Mouse (Mus musculus) embryo, embryonic 10 days (tissue): ENCODE results near the gene Adgrv1.
A peak's percentile ranks its signal among the peaks of the same experiment; 100 is the strongest.

Source experiments
- DNase-seq: peaks from one replicate; pipeline ENCODE4 v3.0.0-alpha.2; 2015; ENCODE audit warnings: low spot score

The Adgrv1 gene

DNA sequence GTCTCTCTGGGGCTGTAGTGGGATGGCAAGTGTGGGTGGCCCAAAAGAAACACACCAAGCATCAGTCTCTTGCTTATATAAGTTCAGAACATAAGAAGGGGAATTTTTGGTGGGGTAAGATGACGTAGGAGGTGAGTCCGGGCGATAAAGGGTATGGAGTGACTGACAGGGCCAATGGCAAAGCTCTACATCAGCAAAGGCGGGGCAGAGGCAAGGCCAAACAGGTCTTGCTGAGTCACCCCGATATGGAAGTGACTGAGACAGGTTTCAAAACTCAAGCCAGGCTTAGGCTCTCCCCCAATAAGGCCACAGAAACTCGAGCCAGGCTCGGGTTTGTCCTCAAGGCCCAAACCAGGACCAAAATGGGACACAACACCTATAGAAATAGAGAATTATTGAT, 394.1 kb downstream of the Adgrv1 start:
- DNase-seq, result no peak

- DNase-seq, result no peak
Observed at GRCm38 (mm10) chr13:81237947-81238346, 395.0 kb downstream of the Adgrv1 start.

DNA sequence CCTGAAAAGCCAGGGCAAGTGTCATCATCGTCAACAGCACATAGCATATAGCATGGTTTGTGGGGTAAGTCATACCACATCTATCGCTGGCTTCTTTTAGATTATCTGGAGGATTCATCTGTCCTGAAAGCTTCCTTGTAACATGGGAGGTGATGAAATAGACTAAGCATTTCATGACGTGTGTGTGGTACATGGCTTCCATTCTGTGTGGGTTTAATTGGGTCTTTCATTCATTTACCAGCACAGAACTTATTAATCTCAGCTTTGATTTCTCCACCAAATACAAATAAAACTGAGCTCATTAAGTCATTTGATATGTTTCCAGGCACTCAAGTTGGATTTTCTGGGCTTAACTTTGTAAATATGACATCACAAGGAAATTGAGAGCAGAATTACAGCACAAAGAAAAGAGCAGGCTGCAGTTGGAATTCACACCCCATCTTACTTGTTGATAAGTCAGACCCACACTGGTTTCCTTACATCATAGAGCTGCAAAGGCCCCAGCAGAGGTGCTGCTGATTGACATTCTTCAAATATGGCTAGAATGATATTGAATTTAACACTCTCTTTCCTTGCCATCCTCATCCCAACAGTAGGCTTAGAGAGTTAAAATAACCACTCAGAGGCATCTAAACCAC, 396.1 kb downstream of the Adgrv1 start:
- no peak for DNase-seq

- DNase-seq, result no peak
Observed at GRCm38 (mm10) chr13:81234031-81234430, 398.9 kb downstream of the Adgrv1 start.

DNA sequence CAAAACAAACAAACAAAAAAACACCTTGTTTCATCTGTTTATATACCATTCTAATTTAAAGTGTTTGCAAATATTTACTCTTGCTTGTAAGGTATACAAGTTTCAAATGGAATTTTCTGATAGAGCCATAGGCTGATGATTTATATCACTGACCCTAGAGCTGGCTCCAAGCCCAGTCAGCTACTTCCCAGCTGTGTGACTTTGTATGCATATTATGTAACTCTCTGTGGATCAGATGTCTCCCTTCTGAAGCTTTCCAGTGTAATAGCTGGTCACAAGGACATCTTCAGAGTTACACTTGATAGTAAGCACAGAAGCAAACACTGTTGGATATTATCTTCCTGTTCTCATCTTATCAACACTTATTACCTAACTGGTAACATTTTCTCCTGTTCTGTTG, 400.1 kb downstream of the Adgrv1 start:
- no peak for DNase-seq

GRCm38 (mm10) chr13:81230161-81230560, 402.8 kb downstream of the Adgrv1 start:
- DNase-seq, result no peak

DNA sequence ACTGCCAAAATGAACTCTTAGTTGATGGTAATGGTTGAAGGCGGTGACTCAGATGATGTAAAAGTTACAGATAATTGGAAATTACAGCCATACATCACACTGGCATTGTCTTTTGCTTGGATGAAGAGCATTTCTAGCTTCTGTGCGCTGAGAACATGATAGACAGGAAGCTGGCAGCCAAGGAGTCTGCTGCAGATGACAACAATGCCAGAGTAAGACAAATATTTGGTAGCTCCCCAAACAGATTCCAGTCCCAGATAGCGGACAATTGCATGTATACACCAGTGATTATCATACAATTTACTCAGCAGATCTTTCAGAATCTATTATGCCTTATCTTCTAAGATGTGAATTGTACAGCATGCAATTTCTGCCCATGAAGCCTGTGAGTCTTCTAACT, 409.2 kb downstream of the Adgrv1 start:
- DNase-seq, result no peak

DNA sequence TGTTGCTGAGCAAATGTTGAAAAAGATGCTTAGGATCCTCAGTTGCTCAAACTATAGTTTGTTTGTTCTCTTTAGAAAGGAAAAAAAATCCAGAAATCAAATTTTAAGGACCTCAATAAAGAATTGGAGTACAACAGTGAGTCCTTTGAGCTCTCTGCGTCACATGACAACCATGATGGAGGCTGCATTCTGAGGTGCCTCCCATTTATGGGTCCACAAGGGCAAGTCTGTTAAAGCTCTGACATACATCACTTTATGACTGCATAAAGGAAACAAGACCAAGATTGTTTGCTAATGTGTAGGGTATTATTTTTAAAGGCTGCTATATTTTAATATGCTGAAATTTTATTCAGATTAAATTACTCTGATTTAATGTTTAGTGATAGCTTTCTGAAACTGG, 410.6 kb downstream of the Adgrv1 start:
- no peak for DNase-seq

GRCm38 (mm10) chr13:81211436-81211835, 421.5 kb downstream of the Adgrv1 start:
- no peak for DNase-seq

DNA sequence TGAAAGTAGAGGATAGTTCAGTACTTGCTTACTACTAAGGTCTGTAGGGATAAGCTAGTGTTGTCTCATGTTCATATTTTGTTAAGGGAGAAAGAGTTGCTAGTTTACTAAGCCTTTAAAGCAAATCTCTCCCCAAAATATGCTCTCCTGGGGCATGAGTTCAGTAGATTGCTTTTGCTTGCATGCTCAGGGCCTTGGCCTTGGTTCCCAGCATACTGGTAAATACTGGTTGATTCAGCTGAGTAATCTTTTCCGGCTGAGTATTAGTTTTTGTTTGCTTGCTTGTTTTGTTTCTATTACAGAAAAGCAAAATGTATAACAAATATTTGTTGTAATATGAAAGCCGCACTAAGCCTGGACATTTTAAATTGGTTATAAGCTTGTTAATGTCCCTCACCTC, 422.4 kb downstream of the Adgrv1 start:
- DNase-seq, result no peak

DNA sequence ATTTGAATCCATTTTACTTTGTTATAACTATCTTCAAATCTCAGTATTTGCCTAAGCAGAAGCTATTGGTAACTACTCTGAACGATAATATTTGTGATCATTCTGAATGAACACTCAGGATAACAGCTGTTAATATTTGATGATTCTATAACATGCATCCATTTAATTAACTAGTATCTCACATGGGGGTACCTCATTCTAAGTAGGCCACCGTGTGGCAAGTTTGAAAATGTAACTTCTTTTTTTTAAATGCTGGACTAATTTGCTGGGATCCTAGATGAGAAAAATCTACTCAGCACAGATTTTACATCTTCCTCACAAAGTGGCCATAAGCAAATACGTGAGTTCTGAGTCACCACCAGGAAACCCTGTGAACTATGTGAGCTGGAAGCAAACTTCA, 423.1 kb downstream of the Adgrv1 start:
- no peak for DNase-seq

DNA sequence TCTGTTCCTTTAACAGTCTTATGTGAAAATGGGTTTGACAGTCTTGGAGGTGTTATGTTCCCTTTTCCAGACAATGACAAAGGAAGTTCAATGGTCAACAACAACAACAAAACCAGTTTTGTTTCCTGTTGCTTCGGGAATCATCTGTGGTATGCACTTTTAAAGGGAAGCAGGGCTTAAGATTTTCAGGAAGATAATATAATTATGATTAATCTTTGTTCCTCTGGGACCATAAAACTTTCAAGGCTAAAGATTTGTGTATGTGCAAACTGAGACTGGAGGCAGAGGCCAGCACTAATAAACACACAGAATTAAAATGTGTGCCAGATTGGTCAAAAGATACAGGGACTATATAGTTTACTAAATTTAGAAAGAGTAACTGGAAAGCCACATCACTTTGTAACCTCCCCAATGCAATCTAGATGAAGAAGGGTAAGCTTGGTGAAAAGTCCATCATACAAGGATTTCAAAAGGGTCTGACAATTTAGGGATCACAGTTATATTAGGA, 424.8 kb downstream of the Adgrv1 start:
- no peak for DNase-seq

DNA sequence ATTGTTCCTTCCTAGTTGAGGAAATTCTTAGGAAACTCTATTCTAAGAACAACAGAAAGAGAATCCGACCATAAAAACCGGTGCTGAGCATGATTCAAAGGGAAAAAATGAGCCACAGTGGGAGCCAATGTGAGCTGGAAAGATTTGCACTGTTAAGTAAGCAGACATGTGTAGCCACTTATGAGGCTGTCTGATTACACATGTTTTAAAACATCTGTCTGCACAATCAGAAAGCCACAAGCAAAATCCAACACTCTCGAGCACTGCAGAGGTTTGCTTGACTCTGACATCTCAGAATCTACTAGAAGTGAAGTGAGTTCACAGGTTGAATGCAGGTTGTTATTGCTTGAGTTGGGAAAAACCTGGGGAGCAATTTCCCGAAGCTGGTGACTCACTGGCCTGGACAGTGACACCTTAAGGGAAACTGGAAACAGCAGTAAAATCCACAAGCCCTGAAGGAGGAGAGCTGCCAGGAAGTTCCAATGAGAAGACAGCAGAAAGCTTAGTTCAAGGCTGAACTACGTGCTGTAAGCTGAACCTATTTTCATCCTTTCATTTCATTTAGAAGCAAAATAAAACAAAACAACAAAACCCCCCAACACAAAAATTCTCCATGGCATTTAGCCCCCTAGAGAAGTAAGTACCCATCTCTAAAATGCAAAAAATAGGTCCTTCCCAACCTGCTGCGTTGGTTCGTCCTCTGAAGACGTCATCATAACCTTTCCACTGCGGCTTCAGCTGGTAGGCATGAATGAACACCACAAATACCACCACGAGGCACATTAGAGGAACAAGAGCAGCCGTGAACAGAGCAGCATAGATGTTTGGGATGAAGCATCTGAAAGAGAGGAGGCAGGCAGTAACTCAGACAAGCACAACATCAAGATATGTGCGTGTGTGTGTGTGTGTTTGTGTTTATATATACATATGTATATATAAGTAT, 450.7 kb downstream of the Adgrv1 start:
- DNase-seq, result no peak

- DNase-seq, result no peak
Observed at GRCm38 (mm10) chr13:81181459-81181858, 451.5 kb downstream of the Adgrv1 start.

GRCm38 (mm10) chr13:81176820-81177219, 456.1 kb downstream of the Adgrv1 start:
- no peak for DNase-seq

DNA sequence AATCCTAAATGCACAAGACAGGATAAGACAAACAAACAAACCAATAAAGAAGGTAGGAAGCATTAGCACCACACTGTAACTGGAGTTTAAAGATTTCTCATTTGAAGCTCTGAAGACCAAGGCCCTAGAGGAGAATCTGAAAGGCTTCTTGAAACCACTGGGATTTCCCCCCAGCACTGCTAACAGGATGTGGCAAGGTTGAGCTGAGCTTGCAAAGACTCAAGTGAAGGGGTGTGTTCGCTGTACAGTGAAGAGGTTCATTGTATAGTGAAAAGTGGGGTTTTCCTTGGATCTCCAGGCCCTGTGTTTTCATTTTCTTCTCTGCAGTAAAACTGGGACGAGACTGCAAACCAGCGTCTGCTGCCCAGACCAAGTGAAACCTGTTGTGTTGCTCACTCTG, 456.9 kb downstream of the Adgrv1 start:
- no peak for DNase-seq

DNA sequence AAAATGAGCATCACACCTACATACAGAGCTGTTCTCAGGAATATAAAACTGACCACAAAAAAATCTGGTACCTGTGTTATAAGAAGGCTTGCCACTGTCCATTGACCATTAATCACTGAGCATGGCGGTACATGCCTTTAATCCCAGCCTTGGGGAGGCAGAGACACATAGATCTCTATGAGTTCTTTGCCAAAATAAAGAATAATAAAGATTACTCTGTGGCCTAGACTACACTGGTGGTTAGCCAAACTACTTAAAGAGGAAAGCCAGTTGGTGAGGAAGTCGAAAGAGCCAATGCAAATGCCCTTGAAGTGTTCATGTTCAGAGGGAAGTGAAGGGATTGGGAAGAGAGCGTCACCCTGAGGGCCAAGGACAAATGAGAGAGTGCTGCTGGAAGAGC, 461.8 kb downstream of the Adgrv1 start:
- no peak for DNase-seq

DNA sequence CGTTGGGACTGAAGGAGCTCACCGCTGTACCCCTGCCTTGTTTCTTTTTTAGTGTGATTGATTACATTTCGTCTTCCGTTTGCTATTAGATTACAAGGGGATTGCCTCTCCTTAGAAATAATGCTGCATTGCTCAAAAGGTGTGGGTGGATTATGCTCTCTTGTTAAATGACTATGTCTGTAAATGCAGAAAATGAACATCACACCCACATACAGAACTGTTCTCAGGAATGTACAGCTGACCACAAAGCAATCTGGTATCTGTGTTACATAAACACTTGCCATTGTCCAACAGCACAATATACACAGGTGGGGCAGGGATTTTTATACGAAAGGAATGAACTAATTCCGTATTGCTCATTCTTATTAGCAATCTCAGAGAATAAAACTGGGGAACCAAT, 465.5 kb downstream of the Adgrv1 start:
- DNase-seq, result no peak

DNA sequence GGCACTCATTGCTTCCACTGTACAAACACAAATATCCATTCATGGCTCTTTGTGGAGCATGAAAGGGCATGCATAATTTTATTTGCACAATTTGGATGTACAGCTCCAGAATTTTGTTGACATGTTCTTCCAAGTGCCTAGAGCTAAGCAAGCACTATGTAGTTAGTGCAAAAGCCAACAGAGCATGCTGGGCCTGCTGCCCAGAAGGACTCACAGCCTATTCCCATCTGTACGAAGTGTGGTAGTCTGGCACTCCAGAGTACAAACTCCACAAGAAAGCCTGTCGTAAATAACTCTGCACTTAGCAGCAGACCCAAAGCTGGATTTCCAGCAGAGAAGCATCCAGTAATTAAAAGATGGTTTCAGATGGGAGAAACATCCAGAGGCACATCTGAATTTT, 473.1 kb downstream of the Adgrv1 start:
- no peak for DNase-seq

DNA sequence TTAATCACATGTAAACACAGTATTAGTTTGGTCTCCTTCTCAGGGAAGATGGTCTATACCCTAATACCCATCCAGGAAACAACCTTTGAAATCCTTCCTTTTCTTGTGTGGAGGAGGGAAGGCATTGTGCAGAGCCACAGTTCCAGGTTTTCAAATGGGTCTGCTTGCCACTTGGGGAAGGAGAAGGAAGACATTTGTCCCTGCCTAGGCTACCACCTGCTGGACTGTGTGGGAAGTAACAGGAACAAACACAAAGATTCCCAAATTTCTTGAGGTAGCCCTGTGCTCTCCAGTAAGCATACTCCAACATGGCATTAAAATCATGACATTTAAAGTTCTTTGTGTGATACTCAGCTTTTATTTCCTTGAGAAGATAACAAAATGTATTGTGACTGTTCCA, 477.6 kb downstream of the Adgrv1 start:
- peak; percentile 70 for DNase-seq

GRCm38 (mm10) chr13:81144434-81144833, 488.5 kb downstream of the Adgrv1 start:
- no peak for DNase-seq

DNA sequence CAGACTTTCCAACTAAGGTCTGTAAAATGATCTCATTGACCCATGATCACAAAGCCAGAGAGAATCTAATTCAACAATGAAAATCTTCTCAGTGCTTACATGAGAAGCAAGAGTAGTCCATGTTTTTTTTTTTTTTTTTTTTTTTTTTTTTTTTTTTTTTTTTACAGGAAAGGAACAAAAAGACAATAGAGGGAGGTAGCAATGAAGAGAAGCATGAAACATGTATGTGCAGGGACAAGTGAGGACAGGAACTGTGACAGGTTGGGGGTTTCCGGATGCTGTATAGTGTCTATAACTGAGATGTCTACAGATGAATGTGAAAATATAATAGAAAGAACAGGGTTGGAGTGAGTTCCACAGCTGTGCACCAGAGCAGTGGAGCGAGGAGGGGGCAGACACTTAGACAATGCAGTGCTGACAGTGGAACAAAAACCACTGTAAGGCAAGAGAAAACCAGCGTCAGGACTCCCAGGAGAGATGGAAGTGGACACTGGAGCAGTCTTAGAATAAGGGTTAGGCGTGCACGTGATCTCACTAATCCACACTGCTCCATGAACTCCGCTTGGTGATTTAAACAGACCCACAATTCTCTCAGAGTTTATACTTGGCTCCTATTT, 490.6 kb downstream of the Adgrv1 start:
- DNase-seq, result peak; percentile 16
